Comparison of ENCODE assay signal across 29 mouse cellular contexts in genomic region chr7:94227482-94227881, GRCm38 (mm10).
"Had no signal": no experiment of that assay in that cellular context is flagged by ENCODE, and none has a peak within 500 bp of the region (broad histone marks: within the 10 kb centered on the region; RNA-seq: fewer than 3 reads in every experiment).

No protein-coding gene starts in this region.

- H3K4me2 ChIP-seq: embryonic facial prominence, embryonic 12.5 days; embryonic facial prominence, embryonic 13.5 days; embryonic facial prominence, embryonic 15.5 days; forebrain, embryonic 12.5 days; forebrain, embryonic 13.5 days; forebrain, embryonic 15.5 days had no signal

- ATAC-seq: forebrain, embryonic 13.5 days; forebrain, embryonic 14.5 days; forebrain, embryonic 15.5 days; forebrain, embryonic 16.5 days; forebrain, postnatal 0 days had no signal

- H3K27me3 ChIP-seq: embryonic facial prominence, embryonic 12.5 days; embryonic facial prominence, embryonic 13.5 days; embryonic facial prominence, embryonic 15.5 days; forebrain, embryonic 12.5 days; forebrain, embryonic 13.5 days; forebrain, embryonic 15.5 days had no signal

- H3K4me3 ChIP-seq: embryonic facial prominence, embryonic 10.5 days; embryonic facial prominence, embryonic 12.5 days; embryonic facial prominence, embryonic 13.5 days; embryonic facial prominence, embryonic 15.5 days; erythroblast, embryonic 14.5 days; forebrain, embryonic 10.5 days; forebrain, embryonic 12.5 days; forebrain, embryonic 13.5 days; forebrain, embryonic 15.5 days; gastrocnemius, adult 2 months; heart, adult 2 months had no signal

- H3K9ac ChIP-seq: embryonic facial prominence, embryonic 12.5 days; embryonic facial prominence, embryonic 13.5 days; embryonic facial prominence, embryonic 15.5 days; forebrain, embryonic 12.5 days; forebrain, embryonic 13.5 days; forebrain, embryonic 15.5 days; forebrain, postnatal 0 days had no signal

- DNase-seq: cerebellum, adult 2 months; cerebellum, adult 8-10 months; cerebellum, adult 9-10 months; cerebellum, adult 9-11 months; cerebellum, postnatal 10 days; cerebellum, postnatal 14 days; cerebellum, postnatal 25 days; cerebellum, postnatal 36 days; embryo, embryonic 11 days; forebrain, postnatal 0 days; gastrocnemius, adult 2 months; gastrocnemius, postnatal 10 days; gastrocnemius, postnatal 14 days; gastrocnemius, postnatal 25 days; gastrocnemius, postnatal 36 days; heart, adult 11 months; heart, adult 18-20 months; heart, adult 2 months had no signal

- H3K4me1 ChIP-seq: embryonic facial prominence, embryonic 10.5 days; embryonic facial prominence, embryonic 12.5 days; embryonic facial prominence, embryonic 13.5 days; embryonic facial prominence, embryonic 15.5 days; forebrain, embryonic 12.5 days; forebrain, embryonic 13.5 days; forebrain, embryonic 15.5 days had no signal

- H3K9me3 ChIP-seq: embryonic facial prominence, embryonic 10.5 days; embryonic facial prominence, embryonic 12.5 days; embryonic facial prominence, embryonic 13.5 days; embryonic facial prominence, embryonic 15.5 days; forebrain, embryonic 10.5 days; forebrain, embryonic 12.5 days; forebrain, embryonic 13.5 days; forebrain, embryonic 15.5 days had no signal

- H3K36me3 ChIP-seq: embryonic facial prominence, embryonic 10.5 days; embryonic facial prominence, embryonic 12.5 days; embryonic facial prominence, embryonic 13.5 days; embryonic facial prominence, embryonic 15.5 days; forebrain, embryonic 10.5 days; forebrain, embryonic 12.5 days; forebrain, embryonic 15.5 days had no signal

- H3K27ac ChIP-seq: embryonic facial prominence, embryonic 10.5 days; embryonic facial prominence, embryonic 12.5 days; embryonic facial prominence, embryonic 13.5 days; embryonic facial prominence, embryonic 15.5 days; forebrain, embryonic 10.5 days; forebrain, embryonic 12.5 days; forebrain, embryonic 13.5 days; forebrain, embryonic 15.5 days; gastrocnemius, adult 2 months; heart, adult 2 months had no signal
